Mouse (Mus musculus) stomach, postnatal 0 days (tissue): ENCODE data around the gene Ncoa3. TPM values are rescaled to one million over a fixed set of nuclear protein-coding genes. Genes with fewer than 3 reads are reported as not detected.
A peak's percentile ranks its signal among the peaks of the same experiment; 100 is the strongest.

Experiments used
- ATAC-seq: fragments of 200-750 bp; cut with Nextera tagmentation; 2 replicates; pipeline ENCODE4 v1.8.0; 2017; ENCODE audit not compliant: low FRiP score, low TSS enrichment
- DNase-seq: peaks from one replicate; pipeline ENCODE4 v3.0.0-alpha.2; 2016; ENCODE audit warnings: low spot score
- H3K27ac ChIP-seq: fragments of 300-500 bp; sonication (generic); replicated peaks from 2 replicates; pipeline ENCODE4 v1.5.1; 2014; ENCODE audit warnings: mild to moderate bottlenecking, control low read depth
- H3K27me3 ChIP-seq: fragments of 300-500 bp; sonication (generic); 2 replicates; pipeline ENCODE4 v1.6.1; 2014; ENCODE audit warnings: low read length; ENCODE audit not compliant: control insufficient read depth, insufficient read depth
- H3K36me3 ChIP-seq: fragments of 300-500 bp; sonication (generic); 2 replicates; pipeline ENCODE4 v1.6.1; 2014; ENCODE audit warnings: low read length, mixed read lengths; ENCODE audit not compliant: control insufficient read depth, insufficient read depth
- H3K4me1 ChIP-seq: fragments of 300-500 bp; sonication (generic); replicated peaks from 2 replicates; pipeline ENCODE4 v1.6.1; 2014; ENCODE audit warnings: antibody characterized with exemption; ENCODE audit not compliant: control insufficient read depth, insufficient read depth
- H3K4me2 ChIP-seq: fragments of 300-500 bp; sonication (generic); replicated peaks from 2 replicates; pipeline ENCODE4 v1.6.1; 2014; ENCODE audit warnings: low read depth, mild to moderate bottlenecking, control low read depth, moderate library complexity
- H3K4me3 ChIP-seq: fragments of 300-500 bp; sonication (generic); 2 replicates; pipeline ENCODE4 v1.5.1; 2014; ENCODE audit warnings: low read depth, low read length, control low read depth
- H3K9ac ChIP-seq: fragments of 300-500 bp; sonication (generic); 2 replicates; pipeline ENCODE4 v1.6.1; 2014; ENCODE audit warnings: mild to moderate bottlenecking, low read length, control low read depth, mixed read lengths
- H3K9me3 ChIP-seq: fragments of 300-500 bp; sonication (generic); 2 replicates; pipeline ENCODE4 v1.6.1; 2016; ENCODE audit warnings: low read length; ENCODE audit not compliant: control insufficient read depth
- CTCF ChIP-seq: IDR thresholded peaks from 2 replicates; pipeline ENCODE4 v1.5.1; 2016; ENCODE audit warnings: antibody characterized with exemption, low read depth, mild to moderate bottlenecking, moderate library complexity
- EP300 ChIP-seq: optimal IDR thresholded peaks from 2 replicates; pipeline ENCODE3; 2016; ENCODE audit warnings: antibody characterized with exemption
- WGBS: fragments of 180-500 bp; shearing (Covaris S2); extraction: QIAGEN DNeasy Blood & Tissue Kit; methylation state at CpG from one replicate; pipeline ENCODE4 v1.1.7; 2014; 5-methylcytosine and 5-hydroxymethylcytosine counted together
- polyA plus RNA-seq: library from polyadenylated mRNA; unstranded; fragments of >200 nt; fragmentation: Nextera tagmentation; extraction: Ambion mirVana; gene quantifications from 2 replicates; pipeline ENCODE4 v1.2.1, GENCODE M21; 2015

The Ncoa3 gene
- polyA plus RNA-seq, 1 experiment from 2014 or later, result 7.5 TPM

- Histone ChIP-seq H3K4me1 (0 out of 2 replicates have a peak, but pooled peaks cover 3% of the 10 kb centered on the region), H3K4me3 (no peak overlapping the region), H3K36me3 (0 out of 2 replicates have a peak, but pooled peaks cover 6% of the 10 kb centered on the region), H3K4me2 (peak overlapping the region; percentile 38), H3K9ac (peak overlapping the region; percentile 32), H3K9me3 (no peaks in the 10 kb centered on the region), H3K27ac (peak overlapping the region; percentile 49; the same call in 1 of the 2 replicates), H3K27me3 (no peaks in the 10 kb centered on the region)
- peak; percentile 87 for DNase-seq
- peak; percentile 67 for ATAC-seq
- TF ChIP-seq EP300, result no peak
- TF ChIP-seq CTCF, result no peak
- WGBS, result 45% methylated on average over 17 of the region's 17 CpGs
Observed at GRCm38 (mm10) chr2:166079961-166080885, 87.8 kb downstream of the Ncoa3 start.

GRCm38 (mm10) chr2:166080967-166081750, 88.7 kb downstream of the Ncoa3 start:
- H3K4me1 ChIP-seq, result 0 out of 2 replicates have a peak, but pooled peaks cover 3% of the 10 kb centered on the region
- H3K27me3 ChIP-seq, result no peaks in the 10 kb centered on the region
- ATAC-seq (peak; percentile 8; the same call in 1 of the 2 replicates), DNase-seq (no peak)
- peak overlapping the region; percentile 32 for H3K9ac ChIP-seq
- no peaks in the 10 kb centered on the region for H3K9me3 ChIP-seq
- H3K36me3 ChIP-seq, result 0 out of 2 replicates have a peak, but pooled peaks cover 6% of the 10 kb centered on the region
- peak overlapping the region; percentile 38 for H3K4me2 ChIP-seq
- no peak overlapping the region for H3K4me3 ChIP-seq
- 73% methylated on average over 21 of the region's 21 CpGs for WGBS
- TF ChIP-seq EP300, result no peak
- TF ChIP-seq CTCF, result no peak
- peak overlapping the region; percentile 49; the same call in 1 of the 2 replicates for H3K27ac ChIP-seq

GRCm38 (mm10) chr2:166082193-166082592, 89.8 kb downstream of the Ncoa3 start:
- TF ChIP-seq EP300, result no peak
- peak; percentile 88 for TF ChIP-seq CTCF
- Histone ChIP-seq H3K36me3 (0 out of 2 replicates have a peak, but pooled peaks cover 6% of the 10 kb centered on the region), H3K27ac (no peak overlapping the region), H3K4me3 (no peak overlapping the region), H3K9me3 (no peaks in the 10 kb centered on the region), H3K9ac (peak overlapping the region; percentile 2; the same call in 1 of the 2 replicates), H3K4me2 (no peak overlapping the region), H3K27me3 (no peaks in the 10 kb centered on the region), H3K4me1 (0 out of 2 replicates have a peak, but pooled peaks cover 3% of the 10 kb centered on the region)
- 70% methylated on average over 5 of the region's 5 CpGs for WGBS
- no peak for ATAC-seq
- DNase-seq, result peak; percentile 87

- Histone ChIP-seq H3K4me2 (no peak overlapping the region), H3K9ac (peak overlapping the region; percentile 2; the same call in 1 of the 2 replicates), H3K36me3 (0 out of 2 replicates have a peak, but pooled peaks cover 6% of the 10 kb centered on the region), H3K9me3 (no peaks in the 10 kb centered on the region), H3K4me1 (0 out of 2 replicates have a peak, but pooled peaks cover 3% of the 10 kb centered on the region), H3K4me3 (no peak overlapping the region), H3K27me3 (no peaks in the 10 kb centered on the region), H3K27ac (no peak overlapping the region)
- no peak for TF ChIP-seq CTCF
- no peak for TF ChIP-seq EP300
- DNase-seq, result no peak
- 78% methylated on average over 10 of the region's 10 CpGs for WGBS
- no peak for ATAC-seq
Observed at GRCm38 (mm10) chr2:166082661-166083060, 90.2 kb downstream of the Ncoa3 start.

- Histone ChIP-seq H3K9me3 (no peaks in the 10 kb centered on the region), H3K36me3 (0 out of 2 replicates have a peak, but pooled peaks cover 6% of the 10 kb centered on the region), H3K27ac (no peak overlapping the region), H3K4me3 (no peak overlapping the region), H3K4me2 (no peak overlapping the region), H3K27me3 (no peaks in the 10 kb centered on the region), H3K4me1 (0 out of 2 replicates have a peak, but pooled peaks cover 3% of the 10 kb centered on the region), H3K9ac (no peak overlapping the region)
- ATAC-seq (no peak), DNase-seq (no peak)
- 56% methylated on average over 9 of the region's 9 CpGs for WGBS
- TF ChIP-seq CTCF (no peak; the same call in 1 of the 2 replicates), EP300 (no peak)
Observed at GRCm38 (mm10) chr2:166083542-166084031, 91.2 kb downstream of the Ncoa3 start.
